Mouse (Mus musculus): ENCODE measurements at regions not wholly inside any gene's neighbourhood (a gene's known extent, or its start where the extent isn't known, plus 50 kb on each side); places are given as distances from the start of the nearest gene placed in this dataset.

- no peak for DNase-seq
Observed at GRCm38 (mm10) chr14:76625589-76626368, 69.1 kb upstream of the Serp2 start.

GRCm38 (mm10) chr14:76624626-76625378, 68.1 kb upstream of the Serp2 start:
- DNase-seq, result no peak

GRCm38 (mm10) chr14:76623371-76623988, 66.8 kb upstream of the Serp2 start:
- DNase-seq, result no peak

GRCm38 (mm10) chr14:76622634-76623291, 66.1 kb upstream of the Serp2 start:
- no peak for DNase-seq

GRCm38 (mm10) chr14:76619038-76619409, 62.3 kb upstream of the Serp2 start:
- DNase-seq, result no peak

- no peak for DNase-seq
Observed at GRCm38 (mm10) chr14:76618331-76619037, 61.8 kb upstream of the Serp2 start.

GRCm38 (mm10) chr14:76617889-76618288, 61.2 kb upstream of the Serp2 start:
- no peak for DNase-seq

GRCm38 (mm10) chr14:76617447-76617846, 60.8 kb upstream of the Serp2 start:
- peak; percentile 32 for DNase-seq

GRCm38 (mm10) chr14:76616367-76616683, 59.6 kb upstream of the Serp2 start:
- DNase-seq, result no peak

GRCm38 (mm10) chr14:76615603-76616366, 59.1 kb upstream of the Serp2 start:
- no peak for DNase-seq

- no peak for DNase-seq
Observed at GRCm38 (mm10) chr14:76615182-76615581, 58.5 kb upstream of the Serp2 start.

- DNase-seq, result no peak
Observed at GRCm38 (mm10) chr14:76614682-76615081, 58.0 kb upstream of the Serp2 start.

- no peak for DNase-seq
Observed at GRCm38 (mm10) chr14:76613604-76614003, 56.9 kb upstream of the Serp2 start.

GRCm38 (mm10) chr14:76610429-76611378, 54.0 kb upstream of the Serp2 start:
- peak; percentile 76 for DNase-seq

Measured in cerebellum, adult 11 months (tissue).